12 mouse cellular contexts compared by ENCODE assay signal in the genomic region with DNA sequence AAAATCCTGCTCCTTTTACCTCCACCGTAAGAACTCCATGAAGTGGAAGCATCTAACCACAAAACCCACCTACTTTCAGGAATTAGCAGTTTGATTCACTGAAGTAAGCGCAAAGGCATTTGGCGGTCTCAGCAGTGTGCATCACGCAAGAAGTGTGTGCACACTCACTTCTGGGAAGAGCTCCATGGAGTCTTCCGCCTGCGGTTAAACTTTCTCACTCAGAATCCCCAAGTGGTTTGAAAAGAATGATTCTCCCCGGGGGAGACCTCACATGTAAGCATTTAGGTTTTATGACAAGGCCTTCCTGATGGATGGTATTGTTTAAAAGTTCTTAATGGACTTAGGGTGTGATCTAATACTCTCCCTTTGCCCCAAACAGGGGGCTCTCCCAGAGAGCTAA.
DNase-seq lines count a peak whose midpoint lies in the region; ATAC-seq lines count a peak whose summit lies in the region.
"Had no signal": no experiment of that assay in that cellular context is flagged by ENCODE, and none has a peak within 500 bp of the region (broad histone marks: within the 10 kb centered on the region; RNA-seq: fewer than 3 reads in every experiment).

No protein-coding gene starts in this region.

- H3K27ac ChIP-seq in hindbrain, embryonic 10.5 days = 0 out of 2 replicates have a peak overlapping the region, but pooled peaks have one; percentile 10
- H3K27ac ChIP-seq in hindbrain, embryonic 14.5 days = no peak overlapping the region
- H3K27ac ChIP-seq in midbrain, embryonic 10.5 days (replicated peaks) = peak overlapping the region; percentile 23; the same call in 1 of the 2 replicates
- no peak overlapping the region for H3K27ac ChIP-seq in midbrain, embryonic 14.5 days (replicated peaks; ENCODE audit: low read depth, low read length)
- H3K27ac ChIP-seq in limb, embryonic 10.5 days = 0 out of 2 replicates have a peak overlapping the region, but pooled peaks have one; percentile 30

- 84% methylated on average over 7 of the region's 7 CpGs for WGBS in hindbrain, embryonic 10.5 days
- WGBS in hindbrain, embryonic 14.5 days = 88% methylated on average over 7 of the region's 7 CpGs
- WGBS in midbrain, embryonic 10.5 days = 82% methylated on average over 7 of the region's 7 CpGs
- WGBS in midbrain, embryonic 14.5 days = 80% methylated on average over 7 of the region's 7 CpGs
- 83% methylated on average over 7 of the region's 7 CpGs for WGBS in limb, embryonic 10.5 days

- no peak overlapping the region for H3K9ac ChIP-seq in hindbrain, embryonic 14.5 days
- H3K9ac ChIP-seq in midbrain, embryonic 14.5 days (replicated peaks; ENCODE audit: low read length) = no peak overlapping the region

- H3K4me3 ChIP-seq in hindbrain, embryonic 10.5 days = no peak overlapping the region
- no peak overlapping the region for H3K4me3 ChIP-seq in hindbrain, embryonic 14.5 days (replicated peaks; ENCODE audit: low read length)
- H3K4me3 ChIP-seq in midbrain, embryonic 10.5 days = no peak overlapping the region
- H3K4me3 ChIP-seq in midbrain, embryonic 14.5 days (replicated peaks; ENCODE audit: low read depth, low read length) = no peak overlapping the region
- H3K4me3 ChIP-seq in limb, embryonic 10.5 days = no peak overlapping the region

- no peak for ATAC-seq in hindbrain, embryonic 14.5 days (ENCODE audit: low FRiP score)
- no peak for ATAC-seq in midbrain, embryonic 14.5 days (ENCODE audit: low FRiP score, low TSS enrichment)

- H3K4me1 ChIP-seq in hindbrain, embryonic 10.5 days (replicated peaks) = peaks cover 37% of the 10 kb centered on the region
- H3K4me1 ChIP-seq in hindbrain, embryonic 14.5 days (replicated peaks; ENCODE audit: control insufficient read depth, insufficient read depth, low read length) = no peaks in the 10 kb centered on the region
- peaks cover 36% of the 10 kb centered on the region for H3K4me1 ChIP-seq in midbrain, embryonic 10.5 days
- no peaks in the 10 kb centered on the region for H3K4me1 ChIP-seq in midbrain, embryonic 14.5 days (ENCODE audit: control insufficient read depth, insufficient read depth, low read length)
- peaks cover 53% of the 10 kb centered on the region for H3K4me1 ChIP-seq in limb, embryonic 10.5 days

- H3K4me2 ChIP-seq in hindbrain, embryonic 14.5 days (replicated peaks) = no peak overlapping the region
- no peak overlapping the region for H3K4me2 ChIP-seq in midbrain, embryonic 14.5 days (ENCODE audit: low read length)

- no peaks in the 10 kb centered on the region for H3K9me3 ChIP-seq in hindbrain, embryonic 10.5 days
- H3K9me3 ChIP-seq in hindbrain, embryonic 14.5 days (ENCODE audit: control insufficient read depth, low read length) = no peaks in the 10 kb centered on the region
- no peaks in the 10 kb centered on the region for H3K9me3 ChIP-seq in midbrain, embryonic 10.5 days (replicated peaks)
- H3K9me3 ChIP-seq in midbrain, embryonic 14.5 days (ENCODE audit: control insufficient read depth, low read length) = no peaks in the 10 kb centered on the region
- H3K9me3 ChIP-seq in limb, embryonic 10.5 days (replicated peaks) = no peaks in the 10 kb centered on the region

- H3K27me3 ChIP-seq in hindbrain, embryonic 10.5 days (ENCODE audit: insufficient read depth, poor library complexity, severe bottlenecking) = no peaks in the 10 kb centered on the region
- H3K27me3 ChIP-seq in hindbrain, embryonic 14.5 days (ENCODE audit: control insufficient read depth, insufficient read depth, low read length) = 0 out of 2 replicates have a peak, but pooled peaks cover 3% of the 10 kb centered on the region
- H3K27me3 ChIP-seq in midbrain, embryonic 10.5 days (ENCODE audit: low read depth, poor library complexity, severe bottlenecking) = no peaks in the 10 kb centered on the region
- H3K27me3 ChIP-seq in midbrain, embryonic 14.5 days (ENCODE audit: control insufficient read depth, insufficient read depth, low read length) = no peaks in the 10 kb centered on the region
- no peaks in the 10 kb centered on the region for H3K27me3 ChIP-seq in limb, embryonic 10.5 days (ENCODE audit: low read depth, poor library complexity, severe bottlenecking)

- peaks cover 6% of the 10 kb centered on the region; the same call in 1 of the 2 replicates for H3K36me3 ChIP-seq in hindbrain, embryonic 10.5 days
- H3K36me3 ChIP-seq in hindbrain, embryonic 14.5 days (replicated peaks; ENCODE audit: control insufficient read depth, insufficient read depth) = no peaks in the 10 kb centered on the region
- no peaks in the 10 kb centered on the region for H3K36me3 ChIP-seq in midbrain, embryonic 10.5 days
- no peaks in the 10 kb centered on the region for H3K36me3 ChIP-seq in midbrain, embryonic 14.5 days (ENCODE audit: control insufficient read depth, insufficient read depth, low read length)
- H3K36me3 ChIP-seq in limb, embryonic 10.5 days = peaks cover 13% of the 10 kb centered on the region; the same call in 1 of the 2 replicates

- no peak for DNase-seq in hindbrain, embryonic 10.5 days (ENCODE audit: low spot score)
- no peak for DNase-seq in hindbrain, embryonic 14.5 days (ENCODE audit: low spot score)
- DNase-seq in midbrain, embryonic 10.5 days (ENCODE audit: low spot score) = no peak
- DNase-seq in midbrain, embryonic 14.5 days = no peak
- no peak for DNase-seq in limb, embryonic 10.5 days (ENCODE audit: low spot score)
- DNase-seq in embryo, embryonic 11 days = no peak
- DNase-seq in testis, postnatal 10 days (ENCODE audit: low spot score) = no peak
- DNase-seq: cerebellum, postnatal 25 days; gastrocnemius, postnatal 14 days; heart, postnatal 4 days; lung, adult 2 months; right cerebral cortex, postnatal 25 days had no signal

Comparison
In these comparisons a context has a peak if more than half of its experiments do, and no peak if none do; other contexts are left out.
1. H3K27ac ChIP-seq: peak in hindbrain, embryonic 10.5 days (single experiment), midbrain, embryonic 10.5 days (single experiment) and limb, embryonic 10.5 days (single experiment); none in hindbrain, embryonic 14.5 days (single experiment) and midbrain, embryonic 14.5 days (single experiment).